Mouse (Mus musculus) embryonic fibroblast, embryonic 13.5 days (primary cell): Measurements from ENCODE around the gene Nek4.

Experiments used
- CTCF ChIP-seq: IDR thresholded peaks from 2 replicates; pipeline ENCODE4 v1.5.1; 2011; ENCODE audit warnings: mild to moderate bottlenecking, control low read depth, low read length, moderate library complexity, borderline replicate concordance; ENCODE audit not compliant: insufficient read depth
- POLR2A ChIP-seq: IDR thresholded peaks from 2 replicates; pipeline ENCODE4 v1.6.1; 2011; ENCODE audit warnings: low read depth, mild to moderate bottlenecking, control low read depth, low read length, moderate library complexity

DNA sequence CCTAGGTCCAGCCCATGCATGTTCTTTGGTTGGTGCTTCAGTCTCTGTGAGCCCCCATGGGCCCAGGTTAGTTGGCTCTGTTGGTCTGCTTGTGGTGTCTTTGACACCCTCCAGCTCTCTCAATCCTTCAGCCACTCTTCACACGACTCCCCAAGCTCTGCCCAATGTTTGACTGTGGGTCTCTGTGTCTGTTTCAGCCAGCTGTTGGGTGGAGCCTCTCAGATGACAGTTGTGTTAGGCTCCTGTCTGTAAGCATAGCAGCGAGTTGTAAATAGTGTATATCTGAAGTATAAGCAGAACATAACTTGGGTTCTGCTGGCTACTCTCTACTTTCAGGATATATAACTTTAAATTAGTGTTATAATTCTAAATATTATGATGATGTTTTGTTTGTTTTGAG is 7.3 kb downstream of the Nek4 start:
- TF ChIP-seq CTCF: no peak
- TF ChIP-seq POLR2A: no peak
